Mouse (Mus musculus): ENCODE measurements at regions not wholly inside any gene's neighbourhood (a gene's known extent, or its start where the extent isn't known, plus 50 kb on each side); places are given as distances from the start of the nearest gene placed in this dataset.

DNA sequence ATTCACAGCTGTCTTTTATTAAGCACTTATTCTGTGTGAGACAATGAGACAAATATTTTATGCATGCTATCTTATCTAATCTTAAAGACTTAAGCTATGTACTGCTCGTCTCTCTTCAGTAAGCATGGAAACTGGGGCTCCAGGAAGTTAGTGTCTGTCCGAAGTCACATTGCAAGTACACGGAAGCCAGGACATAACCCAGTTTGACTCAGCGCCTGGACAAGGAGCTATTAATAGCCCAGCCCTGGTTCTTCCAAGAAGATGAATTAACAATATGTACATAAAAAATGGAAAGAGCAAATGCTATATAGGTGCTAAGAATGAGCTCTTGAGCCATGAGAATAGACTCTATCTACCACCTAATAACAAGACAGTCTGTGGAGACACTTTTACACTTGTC lies 85.2 kb upstream of the Col24a1 start:
- DNase-seq (ENCODE audit: low spot score): no peak
- WGBS: 92% methylated on average over 4 of the region's 4 CpGs
- H3K9me3 ChIP-seq: no peaks in the 10 kb centered on the region
- H3K27ac ChIP-seq (replicated peaks): no peak overlapping the region
- H3K4me1 ChIP-seq: no peaks in the 10 kb centered on the region
- H3K27me3 ChIP-seq (replicated peaks; ENCODE audit: low read depth, poor library complexity, severe bottlenecking): no peaks in the 10 kb centered on the region
- H3K4me3 ChIP-seq: no peak overlapping the region
- H3K36me3 ChIP-seq (replicated peaks): no peaks in the 10 kb centered on the region

DNA sequence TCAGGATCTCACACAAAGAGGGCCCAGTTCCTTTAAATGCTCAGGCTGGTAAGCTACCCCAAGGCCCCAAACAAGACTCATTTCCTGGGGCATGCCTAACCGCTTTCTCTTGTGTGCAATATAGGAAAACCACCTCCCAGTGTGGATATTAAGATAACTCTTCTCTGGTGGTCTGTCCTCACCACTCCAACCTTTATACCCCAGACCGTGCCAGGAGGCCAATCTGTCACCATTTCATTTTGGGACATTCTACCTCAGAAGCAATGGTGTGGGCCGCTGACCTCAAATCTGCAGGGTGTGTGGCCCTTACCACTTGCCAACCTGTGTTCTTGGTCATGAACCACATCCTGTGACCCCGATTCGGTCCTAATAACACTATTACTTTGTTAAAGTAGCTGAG lies 82.1 kb upstream of the Col24a1 start:
- Histone ChIP-seq H3K9me3 (no peaks in the 10 kb centered on the region), H3K36me3 (replicated peaks) (no peaks in the 10 kb centered on the region), H3K27me3 (replicated peaks; ENCODE audit: low read depth, poor library complexity, severe bottlenecking) (no peaks in the 10 kb centered on the region), H3K27ac (replicated peaks) (no peak overlapping the region), H3K4me3 (no peak overlapping the region), H3K4me1 (no peaks in the 10 kb centered on the region)
- no peak for DNase-seq (ENCODE audit: low spot score)
- WGBS: 92% methylated on average over 5 of the region's 5 CpGs

DNA sequence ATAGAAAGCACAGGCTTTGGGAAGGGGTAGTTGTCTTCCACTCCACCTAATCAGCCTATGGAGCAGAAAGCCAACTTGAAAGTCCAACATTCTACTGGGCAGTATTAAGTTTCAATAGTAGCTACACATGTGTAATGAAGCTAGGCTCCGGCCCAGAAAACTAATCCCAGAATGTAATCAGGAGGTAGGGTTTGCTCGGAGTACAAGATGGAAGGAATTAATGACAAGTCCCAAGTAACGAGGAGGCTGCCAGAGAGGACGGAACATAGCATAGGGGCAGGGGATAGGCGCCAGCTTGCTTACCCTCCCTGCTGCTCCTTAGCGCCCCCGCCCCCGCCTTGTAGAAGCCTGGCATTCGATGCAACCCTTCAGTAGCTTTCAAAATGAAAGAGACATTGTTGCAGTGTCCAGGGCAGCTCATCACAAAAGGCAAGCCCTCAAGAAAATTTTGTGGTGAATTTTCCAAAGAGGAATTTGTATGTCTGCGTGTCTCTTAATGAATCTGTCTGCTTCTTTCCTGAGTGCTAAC lies 75.2 kb upstream of the Col24a1 start:
- 65% methylated on average over 10 of the region's 10 CpGs for WGBS
- DNase-seq (ENCODE audit: low spot score): peak; percentile 35
- Histone ChIP-seq H3K4me3 (no peak overlapping the region), H3K27me3 (replicated peaks; ENCODE audit: low read depth, poor library complexity, severe bottlenecking) (no peaks in the 10 kb centered on the region), H3K27ac (replicated peaks) (no peak overlapping the region), H3K4me1 (peaks cover 6% of the 10 kb centered on the region; the same call in 1 of the 2 replicates), H3K36me3 (replicated peaks) (no peaks in the 10 kb centered on the region), H3K9me3 (no peaks in the 10 kb centered on the region)

DNA sequence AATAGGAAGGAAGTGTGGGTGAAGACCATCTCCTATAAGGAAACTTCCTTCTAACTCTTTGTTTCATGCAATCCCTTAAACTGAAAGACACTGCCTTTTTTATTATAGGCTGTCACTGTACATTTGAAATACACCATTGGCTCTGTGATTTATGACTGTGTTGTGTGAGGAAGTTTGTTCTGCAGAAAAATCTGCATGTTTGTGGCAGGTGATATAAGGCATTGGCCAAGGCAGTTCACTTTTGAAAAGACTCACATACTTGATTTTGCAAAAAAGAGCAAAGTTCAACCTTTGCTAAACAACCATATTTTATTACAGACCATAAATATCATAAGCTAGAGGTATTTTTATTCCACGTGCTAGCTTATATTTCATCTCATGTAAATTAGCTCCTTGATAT lies 69.3 kb upstream of the Col24a1 start:
- 78% methylated on average over 1 of the region's 1 CpGs for WGBS
- no peaks in the 10 kb centered on the region for H3K9me3 ChIP-seq

DNA sequence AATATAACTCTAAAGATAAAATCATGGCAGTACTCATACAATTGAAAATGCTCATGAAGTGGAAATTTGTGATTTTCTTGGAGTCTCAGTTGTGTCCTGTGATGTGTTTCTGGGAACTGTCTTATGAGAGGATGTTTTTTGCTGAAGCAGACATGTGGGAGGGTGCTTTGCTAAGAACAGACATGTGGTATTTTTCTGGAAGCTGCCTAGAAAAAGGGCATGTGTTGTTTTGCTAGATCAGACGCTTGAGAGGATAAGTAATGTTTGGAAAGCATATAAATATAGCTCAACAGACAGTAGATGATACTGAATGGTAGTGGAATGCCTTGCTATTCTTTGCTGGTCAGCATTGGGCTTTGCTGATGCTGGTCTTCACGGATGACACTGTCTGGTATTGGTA lies 68.2 kb upstream of the Col24a1 start:
- no peaks in the 10 kb centered on the region for H3K27me3 ChIP-seq (replicated peaks; ENCODE audit: low read depth, poor library complexity, severe bottlenecking)
- H3K4me1 ChIP-seq: no peaks in the 10 kb centered on the region
- H3K4me3 ChIP-seq: no peak overlapping the region
- WGBS: 86% methylated on average over 2 of the region's 2 CpGs
- no peak overlapping the region for H3K27ac ChIP-seq (replicated peaks)
- H3K9me3 ChIP-seq: no peaks in the 10 kb centered on the region
- DNase-seq (ENCODE audit: low spot score): no peak
- no peaks in the 10 kb centered on the region for H3K36me3 ChIP-seq (replicated peaks)

More for the DNA sequence above, 69.3 kb upstream of the Col24a1 start:
- Histone ChIP-seq H3K36me3 (replicated peaks) (no peaks in the 10 kb centered on the region), H3K27me3 (replicated peaks; ENCODE audit: low read depth, poor library complexity, severe bottlenecking) (no peaks in the 10 kb centered on the region), H3K4me1 (no peaks in the 10 kb centered on the region), H3K27ac (replicated peaks) (no peak overlapping the region), H3K4me3 (no peak overlapping the region)
- no peak for DNase-seq (ENCODE audit: low spot score)

DNA sequence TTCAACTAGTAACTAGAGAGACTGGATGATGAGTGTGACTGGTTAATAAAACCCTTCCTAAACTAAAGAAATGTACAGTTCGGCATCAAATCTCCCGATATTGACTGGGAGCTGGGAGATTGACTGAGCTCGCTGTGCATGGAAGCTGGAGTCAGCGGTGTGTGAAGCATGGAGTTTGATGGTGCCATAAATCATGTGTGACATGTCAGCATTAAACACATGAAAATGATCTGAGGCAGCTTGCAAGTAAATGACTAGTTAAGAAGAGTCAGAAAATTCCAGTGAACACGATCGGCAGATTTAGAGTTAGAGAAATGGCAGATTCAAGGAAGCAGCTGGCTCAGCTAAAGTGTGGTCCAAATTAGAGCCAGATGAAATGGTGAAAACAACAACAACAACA lies 61.6 kb upstream of the Col24a1 start:
- 85% methylated on average over 6 of the region's 6 CpGs for WGBS

DNA sequence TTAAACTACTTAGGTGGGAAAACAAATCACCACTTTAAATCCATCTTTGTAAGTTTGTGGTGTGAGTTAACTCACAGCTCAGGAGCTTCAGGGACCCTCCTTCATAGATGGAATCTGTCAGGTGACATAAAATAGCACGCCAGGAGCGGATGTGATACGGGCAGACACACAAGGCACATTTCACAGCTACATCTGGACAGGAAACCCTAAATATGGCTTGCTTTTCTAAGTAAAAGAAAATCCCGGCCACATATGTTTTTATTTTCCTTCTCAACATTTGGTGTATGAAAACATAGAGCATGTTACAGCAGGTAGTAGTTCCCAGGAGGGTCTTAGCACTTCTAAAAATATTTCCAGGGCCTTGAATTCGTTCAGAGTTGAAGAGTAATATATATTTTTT lies 50.1 kb upstream of the Col24a1 start:
- WGBS: 57% methylated on average over 5 of the region's 5 CpGs
- H3K4me1 ChIP-seq: peaks cover 5% of the 10 kb centered on the region; the same call in 1 of the 2 replicates

More for the DNA sequence above, 61.6 kb upstream of the Col24a1 start:
- no peaks in the 10 kb centered on the region for H3K9me3 ChIP-seq
- H3K27me3 ChIP-seq (replicated peaks; ENCODE audit: low read depth, poor library complexity, severe bottlenecking): no peaks in the 10 kb centered on the region
- no peaks in the 10 kb centered on the region for H3K4me1 ChIP-seq
- DNase-seq (ENCODE audit: low spot score): no peak
- no peak overlapping the region for H3K27ac ChIP-seq (replicated peaks)
- no peaks in the 10 kb centered on the region for H3K36me3 ChIP-seq (replicated peaks)
- H3K4me3 ChIP-seq: no peak overlapping the region

More for the DNA sequence above, 50.1 kb upstream of the Col24a1 start:
- no peak overlapping the region for H3K27ac ChIP-seq (replicated peaks)
- no peaks in the 10 kb centered on the region for H3K9me3 ChIP-seq
- no peaks in the 10 kb centered on the region for H3K36me3 ChIP-seq (replicated peaks)
- no peak for DNase-seq (ENCODE audit: low spot score)
- H3K27me3 ChIP-seq (replicated peaks; ENCODE audit: low read depth, poor library complexity, severe bottlenecking): no peaks in the 10 kb centered on the region
- no peak overlapping the region for H3K4me3 ChIP-seq
